Mouse (Mus musculus) limb, embryonic 11.5 days (tissue): ENCODE measurements at regions not wholly inside any gene's neighbourhood (a gene's known extent, or its start where the extent isn't known, plus 50 kb on each side); places are given as distances from the start of the nearest gene placed in this dataset.

Source experiments
- ATAC-seq: fragments of 200-750 bp; cut with Nextera tagmentation; 2 replicates; pipeline ENCODE4 v1.8.0; 2017; ENCODE audit warnings: low read depth; ENCODE audit not compliant: insufficient number of reproducible peaks, low FRiP score, low TSS enrichment
- DNase-seq: peaks from one replicate; pipeline ENCODE4 v3.0.0-alpha.2; 2015; ENCODE audit warnings: low spot score
- H3K27ac ChIP-seq: fragments of 300-500 bp; sonication (generic); replicated peaks from 2 replicates; pipeline ENCODE4 v1.5.1; 2014; ENCODE audit warnings: low read depth, mild to moderate bottlenecking, low read length
- H3K27me3 ChIP-seq: fragments of 300-500 bp; sonication (generic); 2 replicates; pipeline ENCODE4 v1.6.1; 2014; ENCODE audit warnings: mild to moderate bottlenecking, low read length, mixed read lengths; ENCODE audit not compliant: control insufficient read depth, insufficient read depth
- H3K36me3 ChIP-seq: fragments of 300-500 bp; sonication (generic); 2 replicates; pipeline ENCODE4 v1.6.1; 2014; ENCODE audit warnings: mild to moderate bottlenecking, low read length, moderate library complexity, mixed read lengths; ENCODE audit not compliant: control insufficient read depth, insufficient read depth
- H3K4me1 ChIP-seq: fragments of 300-500 bp; sonication (generic); 2 replicates; pipeline ENCODE4 v1.6.1; 2014; ENCODE audit warnings: low read length, mixed read lengths; ENCODE audit not compliant: control insufficient read depth, insufficient read depth
- H3K4me2 ChIP-seq: fragments of 300-500 bp; sonication (generic); 2 replicates; pipeline ENCODE4 v1.6.1; 2014; ENCODE audit warnings: low read depth, mild to moderate bottlenecking, moderate library complexity; ENCODE audit not compliant: severe bottlenecking
- H3K4me3 ChIP-seq: fragments of 300-500 bp; sonication (generic); 2 replicates; pipeline ENCODE4 v1.5.1; 2014; ENCODE audit warnings: low read depth, low read length
- H3K9ac ChIP-seq: fragments of 300-500 bp; sonication (generic); 2 replicates; pipeline ENCODE4 v1.6.1; 2014; ENCODE audit warnings: mild to moderate bottlenecking, low read length
- H3K9me3 ChIP-seq: fragments of 300-500 bp; sonication (generic); 2 replicates; pipeline ENCODE4 v1.6.1; 2016; ENCODE audit warnings: low read length; ENCODE audit not compliant: control insufficient read depth
- WGBS: fragments of 180-500 bp; shearing (Covaris S2); extraction: QIAGEN DNeasy Blood & Tissue Kit; methylation state at CpG from one replicate; pipeline ENCODE4 v1.1.7; 2014; 5-methylcytosine and 5-hydroxymethylcytosine counted together

- Histone ChIP-seq H3K27ac (no peak overlapping the region), H3K27me3 (0 out of 2 replicates have a peak, but pooled peaks cover 1% of the 10 kb centered on the region), H3K4me1 (peaks cover 5% of the 10 kb centered on the region; the same call in 1 of the 2 replicates), H3K4me2 (no peak overlapping the region), H3K9me3 (no peaks in the 10 kb centered on the region), H3K36me3 (no peaks in the 10 kb centered on the region), H3K9ac (no peak overlapping the region), H3K4me3 (no peak overlapping the region)
- ATAC-seq (no peak), DNase-seq (no peak)
- WGBS, result 66% methylated on average over 6 of the region's 6 CpGs
Observed at GRCm38 (mm10) chr10:95091086-95091485, 146.5 kb upstream of the Plxnc1 start.

GRCm38 (mm10) chr10:95090641-95091040 lies 146.0 kb upstream of the Plxnc1 start:
- DNase-seq (no peak), ATAC-seq (no peak)
- Histone ChIP-seq H3K27ac (no peak overlapping the region), H3K9me3 (no peaks in the 10 kb centered on the region), H3K9ac (no peak overlapping the region), H3K4me3 (no peak overlapping the region), H3K27me3 (peaks cover 5% of the 10 kb centered on the region; the same call in 1 of the 2 replicates), H3K4me1 (peaks cover 5% of the 10 kb centered on the region; the same call in 1 of the 2 replicates), H3K4me2 (no peak overlapping the region), H3K36me3 (no peaks in the 10 kb centered on the region)
- 75% methylated on average over 4 of the region's 4 CpGs for WGBS

GRCm38 (mm10) chr10:95090035-95090434 lies 145.4 kb upstream of the Plxnc1 start:
- H3K9ac ChIP-seq, result no peak overlapping the region
- H3K4me1 ChIP-seq, result peaks cover 5% of the 10 kb centered on the region; the same call in 1 of the 2 replicates
- DNase-seq, result no peak
- 85% methylated on average over 9 of the region's 9 CpGs for WGBS
- H3K27me3 ChIP-seq, result peaks cover 5% of the 10 kb centered on the region; the same call in 1 of the 2 replicates
- H3K9me3 ChIP-seq, result no peaks in the 10 kb centered on the region
- H3K27ac ChIP-seq, result no peak overlapping the region
- H3K4me2 ChIP-seq, result no peak overlapping the region
- H3K4me3 ChIP-seq, result no peak overlapping the region
- H3K36me3 ChIP-seq, result no peaks in the 10 kb centered on the region
- no peak for ATAC-seq

GRCm38 (mm10) chr10:95087864-95088570 lies 143.4 kb upstream of the Plxnc1 start:
- H3K27me3 ChIP-seq, result peaks cover 5% of the 10 kb centered on the region; the same call in 1 of the 2 replicates
- H3K27ac ChIP-seq, result no peak overlapping the region
- no peaks in the 10 kb centered on the region for H3K36me3 ChIP-seq
- no peaks in the 10 kb centered on the region for H3K9me3 ChIP-seq
- peaks cover 11% of the 10 kb centered on the region for H3K4me1 ChIP-seq
- no peak overlapping the region for H3K9ac ChIP-seq
- H3K4me2 ChIP-seq, result no peak overlapping the region
- no peak overlapping the region for H3K4me3 ChIP-seq
- DNase-seq (peak; percentile 67), ATAC-seq (no peak)
- 37% methylated on average over 13 of the region's 13 CpGs for WGBS

- Histone ChIP-seq H3K4me3 (no peak overlapping the region), H3K4me2 (no peak overlapping the region), H3K9ac (no peak overlapping the region), H3K27ac (no peak overlapping the region), H3K27me3 (peaks cover 5% of the 10 kb centered on the region; the same call in 1 of the 2 replicates), H3K36me3 (no peaks in the 10 kb centered on the region), H3K4me1 (peaks cover 11% of the 10 kb centered on the region), H3K9me3 (no peaks in the 10 kb centered on the region)
- 56% methylated on average over 4 of the region's 4 CpGs for WGBS
- ATAC-seq, result no peak
- no peak for DNase-seq
Observed at GRCm38 (mm10) chr10:95086755-95087154, 142.1 kb upstream of the Plxnc1 start.

GRCm38 (mm10) chr10:95085688-95086268 lies 141.1 kb upstream of the Plxnc1 start:
- Histone ChIP-seq H3K36me3 (no peaks in the 10 kb centered on the region), H3K4me2 (no peak overlapping the region), H3K27ac (no peak overlapping the region), H3K4me3 (no peak overlapping the region), H3K9ac (no peak overlapping the region), H3K27me3 (peaks cover 5% of the 10 kb centered on the region; the same call in 1 of the 2 replicates), H3K9me3 (no peaks in the 10 kb centered on the region), H3K4me1 (peaks cover 11% of the 10 kb centered on the region)
- ATAC-seq, result no peak
- 83% methylated on average over 8 of the region's 8 CpGs for WGBS
- DNase-seq, result no peak

GRCm38 (mm10) chr10:95083341-95084148 lies 138.9 kb upstream of the Plxnc1 start:
- DNase-seq (peak; percentile 47), ATAC-seq (peak; percentile 67; the same call in 1 of the 2 replicates)
- H3K4me1 ChIP-seq, result peaks cover 11% of the 10 kb centered on the region
- H3K4me3 ChIP-seq, result no peak overlapping the region
- H3K9ac ChIP-seq, result no peak overlapping the region
- H3K4me2 ChIP-seq, result no peak overlapping the region
- no peaks in the 10 kb centered on the region for H3K9me3 ChIP-seq
- H3K27me3 ChIP-seq, result peaks cover 5% of the 10 kb centered on the region; the same call in 1 of the 2 replicates
- WGBS, result 42% methylated on average over 14 of the region's 14 CpGs
- H3K36me3 ChIP-seq, result no peaks in the 10 kb centered on the region
- H3K27ac ChIP-seq, result no peak overlapping the region

- DNase-seq (no peak), ATAC-seq (no peak)
- H3K36me3 ChIP-seq, result no peaks in the 10 kb centered on the region
- H3K4me3 ChIP-seq, result no peak overlapping the region
- H3K9me3 ChIP-seq, result no peaks in the 10 kb centered on the region
- peaks cover 5% of the 10 kb centered on the region; the same call in 1 of the 2 replicates for H3K27me3 ChIP-seq
- H3K27ac ChIP-seq, result no peak overlapping the region
- WGBS, result 90% methylated on average over 5 of the region's 5 CpGs
- no peak overlapping the region for H3K9ac ChIP-seq
- peaks cover 7% of the 10 kb centered on the region; the same call in 1 of the 2 replicates for H3K4me1 ChIP-seq
- no peak overlapping the region for H3K4me2 ChIP-seq
Observed at GRCm38 (mm10) chr10:95082634-95083033, 138.0 kb upstream of the Plxnc1 start.
